Comparison of ENCODE assay signal across 8 mouse cellular contexts in the genomic region with DNA sequence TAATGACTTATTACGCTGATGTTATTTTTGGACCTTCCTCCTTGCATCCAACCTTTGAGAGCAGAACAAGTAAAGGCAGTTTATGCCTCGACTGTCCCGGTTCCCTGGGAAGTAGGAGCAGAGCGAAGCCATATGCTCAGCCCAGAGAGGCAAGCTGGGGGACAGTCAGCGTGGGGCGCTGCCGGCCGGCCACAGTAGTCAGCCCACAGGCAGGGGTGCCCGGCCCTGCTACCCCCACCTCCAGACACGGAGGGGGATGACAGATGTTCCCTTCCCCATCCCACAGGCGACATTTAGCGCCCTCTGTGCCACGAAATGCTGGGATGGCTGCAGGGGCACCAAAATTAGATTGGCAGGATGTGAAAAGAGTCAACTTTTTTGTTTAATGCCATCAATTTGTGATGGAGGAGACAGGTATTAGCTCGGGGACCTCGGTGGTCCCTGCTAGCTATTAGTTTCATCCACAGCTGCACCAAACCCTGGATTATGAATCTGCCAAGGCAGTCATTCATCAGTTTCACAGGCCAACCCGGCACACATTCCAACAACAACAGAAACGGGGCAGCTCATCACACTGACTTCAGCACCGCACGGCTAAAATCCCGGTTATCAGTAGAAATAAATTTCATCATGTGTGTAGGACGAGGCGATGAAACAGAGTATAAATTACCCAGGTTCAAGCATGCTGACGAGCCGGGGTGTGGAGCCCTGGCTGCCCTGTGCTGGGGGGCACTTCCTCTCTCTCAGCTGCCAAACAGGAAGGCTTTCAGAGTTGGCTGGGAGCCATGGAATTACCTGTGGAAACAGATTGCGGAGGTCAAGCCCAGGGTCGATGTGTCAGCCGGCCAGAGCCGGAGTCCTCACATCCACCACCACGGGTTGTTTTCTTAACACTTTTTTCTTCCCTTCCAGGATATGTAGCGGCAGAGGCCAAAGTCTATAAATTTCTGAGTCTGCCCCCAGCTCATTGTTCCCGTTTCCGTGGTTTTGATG.
DNase-seq lines count a peak whose midpoint lies in the region; ATAC-seq and TF ChIP-seq lines count a peak whose summit lies in the region.

No protein-coding gene starts in this region.

- no peak for TF ChIP-seq CTCF in liver, embryonic 14.5 days (IDR thresholded peaks at IDR 0.05; ENCODE audit: low read depth)
- no peak for TF ChIP-seq CTCF in thymus, adult 2 months (IDR thresholded peaks at IDR 0.05; ENCODE audit: borderline replicate concordance, control insufficient read depth, extremely low read depth, insufficient read depth, low read length, poor library complexity)

- no peak for ATAC-seq in embryonic facial prominence, embryonic 14.5 days (ENCODE audit: low read depth)
- ATAC-seq in intestine, embryonic 15.5 days = peak; percentile 65
- ATAC-seq in liver, embryonic 14.5 days (ENCODE audit: insufficient read depth) = no peak

- H3K9ac ChIP-seq in embryonic facial prominence, embryonic 14.5 days (ENCODE audit: low read depth, low read length) = no peak overlapping the region
- H3K9ac ChIP-seq in intestine, embryonic 15.5 days = no peak overlapping the region
- H3K9ac ChIP-seq in liver, embryonic 14.5 days (replicated peaks) = no peak overlapping the region

- H3K9me3 ChIP-seq in embryonic facial prominence, embryonic 14.5 days (ENCODE audit: control insufficient read depth, low read length) = no peaks in the 10 kb centered on the region
- H3K9me3 ChIP-seq in intestine, embryonic 15.5 days = no peaks in the 10 kb centered on the region
- no peaks in the 10 kb centered on the region for H3K9me3 ChIP-seq in liver, embryonic 14.5 days (ENCODE audit: control insufficient read depth, low read length)

- no peak for TF ChIP-seq POLR2A in thymus, adult 2 months (IDR thresholded peaks at IDR 0.05; ENCODE audit: control insufficient read depth, extremely low read depth, insufficient read depth, low read length, poor library complexity)

- no peak overlapping the region for H3K27ac ChIP-seq in embryonic facial prominence, embryonic 14.5 days (replicated peaks; ENCODE audit: low read depth, low read length)
- H3K27ac ChIP-seq in intestine, embryonic 15.5 days = no peak overlapping the region
- no peak overlapping the region for H3K27ac ChIP-seq in liver, embryonic 14.5 days
- no peak overlapping the region for H3K27ac ChIP-seq in thymus, adult 2 months (ENCODE audit: control insufficient read depth, insufficient read depth, low read length)

- H3K27me3 ChIP-seq in embryonic facial prominence, embryonic 14.5 days (replicated peaks; ENCODE audit: control insufficient read depth, insufficient read depth, low read length) = no peaks in the 10 kb centered on the region
- H3K27me3 ChIP-seq in intestine, embryonic 15.5 days (replicated peaks) = no peaks in the 10 kb centered on the region; the same call in 1 of the 2 replicates
- H3K27me3 ChIP-seq in liver, embryonic 14.5 days (ENCODE audit: control insufficient read depth, insufficient read depth, low read length) = no peaks in the 10 kb centered on the region
- H3K27me3 ChIP-seq in thymus, adult 2 months (ENCODE audit: control insufficient read depth, insufficient read depth, low read length) = no peaks in the 10 kb centered on the region; the same call in 1 of the 2 replicates

- no peaks in the 10 kb centered on the region for H3K36me3 ChIP-seq in embryonic facial prominence, embryonic 14.5 days (ENCODE audit: control insufficient read depth, insufficient read depth, low read length)
- no peaks in the 10 kb centered on the region for H3K36me3 ChIP-seq in intestine, embryonic 15.5 days
- no peaks in the 10 kb centered on the region for H3K36me3 ChIP-seq in liver, embryonic 14.5 days (replicated peaks; ENCODE audit: control insufficient read depth, insufficient read depth, low read depth)
- no peaks in the 10 kb centered on the region for H3K36me3 ChIP-seq in thymus, adult 2 months (ENCODE audit: control insufficient read depth, insufficient read depth, low read length)

- DNase-seq in adrenal gland, postnatal 10 days = peak; percentile 40
- peak; percentile 51 for DNase-seq in embryonic facial prominence, embryonic 14.5 days (ENCODE audit: low spot score)
- peak in 2 of 3 experiments; percentile 14 to 20 for DNase-seq in liver, embryonic 14.5 days (ENCODE audit: low read depth in 3 of 3, low spot score in 3 of 3)
- DNase-seq in thymus, postnatal 0 days (ENCODE audit: low spot score) = no peak
- no peak for DNase-seq in thymus, adult 2 months
- DNase-seq in cerebellum, adult 18-20 months = no peak
- DNase-seq in gastrocnemius, postnatal 10 days = no peak

- peak overlapping the region; percentile 33; the same call in 1 of the 2 replicates for H3K4me2 ChIP-seq in embryonic facial prominence, embryonic 14.5 days (ENCODE audit: low read depth, low read length)
- peak overlapping the region; percentile 41 for H3K4me2 ChIP-seq in intestine, embryonic 15.5 days (replicated peaks)
- peak overlapping the region; percentile 18; the same call in 1 of the 2 replicates for H3K4me2 ChIP-seq in liver, embryonic 14.5 days (ENCODE audit: low read depth)

- no peak for TF ChIP-seq EP300 in liver, embryonic 14.5 days (IDR thresholded peaks at IDR 0.05; ENCODE audit: low read depth)

- 34% methylated on average over 32 of the region's 32 CpGs for WGBS in embryonic facial prominence, embryonic 14.5 days
- 37% methylated on average over 32 of the region's 32 CpGs for WGBS in intestine, embryonic 15.5 days
- WGBS in liver, embryonic 14.5 days (ENCODE audit: insufficient replicate concordance) = 36% methylated on average over 32 of the region's 32 CpGs
- WGBS in thymus, adult 2 months = 34% methylated on average over 32 of the region's 32 CpGs

- peaks cover 21% of the 10 kb centered on the region for H3K4me1 ChIP-seq in embryonic facial prominence, embryonic 14.5 days (ENCODE audit: control insufficient read depth, insufficient read depth, low read length)
- no peaks in the 10 kb centered on the region for H3K4me1 ChIP-seq in intestine, embryonic 15.5 days (replicated peaks)
- no peaks in the 10 kb centered on the region for H3K4me1 ChIP-seq in liver, embryonic 14.5 days (replicated peaks; ENCODE audit: control insufficient read depth in 2 of 2, insufficient read depth in 2 of 2, low read length in 1 of 2)
- no peaks in the 10 kb centered on the region for H3K4me1 ChIP-seq in thymus, adult 2 months (replicated peaks; ENCODE audit: control insufficient read depth, insufficient read depth, low read length)

- no peak overlapping the region for H3K4me3 ChIP-seq in embryonic facial prominence, embryonic 14.5 days (ENCODE audit: low read depth, low read length)
- no peak overlapping the region for H3K4me3 ChIP-seq in intestine, embryonic 15.5 days (replicated peaks)
- no peak overlapping the region for H3K4me3 ChIP-seq in liver, embryonic 14.5 days (ENCODE audit: insufficient read depth in 1 of 2, low read depth in 2 of 2, low read length in 2 of 2)
- no peak overlapping the region for H3K4me3 ChIP-seq in thymus, adult 2 months (ENCODE audit: control insufficient read depth, insufficient read depth, low read length)

Comparison
In these comparisons a context has a peak if more than half of its experiments do, and no peak if none do; other contexts are left out.
1. DNase-seq: peak in adrenal gland, postnatal 10 days (single experiment), embryonic facial prominence, embryonic 14.5 days (single experiment) and liver, embryonic 14.5 days (2 of 3); none in thymus, postnatal 0 days (single experiment), thymus, adult 2 months (single experiment), cerebellum, adult 18-20 months (0 of 2) and gastrocnemius, postnatal 10 days (single experiment).
2. Peak in every context shown above with its lines, with median percentiles within 50 percentile points of each other: H3K4me2 ChIP-seq.